In genomic region chr13:59289127-59289526, GRCm38 (mm10) we compare ENCODE assay signal across 10 mouse cellular contexts.
DNase-seq lines count a peak whose midpoint lies in the region; ATAC-seq lines count a peak whose summit lies in the region.
"Had no signal": no experiment of that assay in that cellular context is flagged by ENCODE, and none has a peak within 500 bp of the region (broad histone marks: within the 10 kb centered on the region; RNA-seq: fewer than 3 reads in every experiment).

No protein-coding gene starts in this region.

- H3K27me3 ChIP-seq in forebrain, embryonic 14.5 days (replicated peaks; ENCODE audit: control insufficient read depth, insufficient read depth, low read length): no peaks in the 10 kb centered on the region
- H3K27me3 ChIP-seq in forebrain, embryonic 12.5 days: no peaks in the 10 kb centered on the region
- H3K27me3 ChIP-seq in neural tube, embryonic 13.5 days: no peaks in the 10 kb centered on the region
- H3K27me3 ChIP-seq: liver, embryonic 13.5 days; neural tube, embryonic 12.5 days had no signal

- H3K27ac ChIP-seq in forebrain, embryonic 14.5 days (ENCODE audit: low read depth, low read length): no peak overlapping the region
- no peak overlapping the region for H3K27ac ChIP-seq in forebrain, embryonic 12.5 days
- no peak overlapping the region for H3K27ac ChIP-seq in neural tube, embryonic 13.5 days (replicated peaks)
- H3K27ac ChIP-seq: liver, embryonic 13.5 days; neural tube, embryonic 12.5 days had no signal

- H3K9me3 ChIP-seq in forebrain, embryonic 14.5 days (replicated peaks; ENCODE audit: control insufficient read depth, low read length): no peaks in the 10 kb centered on the region
- H3K9me3 ChIP-seq in forebrain, embryonic 12.5 days: no peaks in the 10 kb centered on the region
- no peaks in the 10 kb centered on the region for H3K9me3 ChIP-seq in neural tube, embryonic 13.5 days
- H3K9me3 ChIP-seq: liver, embryonic 13.5 days; neural tube, embryonic 12.5 days had no signal

- whole genome bisulfite sequencing in forebrain, embryonic 14.5 days: 84% methylated on average over 11 of the region's 11 CpGs
- WGBS in forebrain, embryonic 12.5 days: 81% methylated on average over 11 of the region's 11 CpGs
- WGBS in neural tube, embryonic 13.5 days: 71% methylated on average over 11 of the region's 11 CpGs

- no peaks in the 10 kb centered on the region for H3K36me3 ChIP-seq in forebrain, embryonic 14.5 days (ENCODE audit: control insufficient read depth, insufficient read depth, low read length)
- no peaks in the 10 kb centered on the region for H3K36me3 ChIP-seq in forebrain, embryonic 12.5 days (replicated peaks)
- no peaks in the 10 kb centered on the region for H3K36me3 ChIP-seq in neural tube, embryonic 13.5 days
- H3K36me3 ChIP-seq: liver, embryonic 13.5 days; neural tube, embryonic 12.5 days had no signal

- ATAC-seq in forebrain, embryonic 14.5 days: peak; percentile 42; the same call in 1 of the 2 replicates
- ATAC-seq in forebrain, embryonic 12.5 days (ENCODE audit: low FRiP score): no peak
- ATAC-seq in neural tube, embryonic 13.5 days (ENCODE audit: low read depth): peak; percentile 81

- DNase-seq in forebrain, embryonic 14.5 days (ENCODE audit: low spot score): peak; percentile 26
- no peak for DNase-seq in neural tube, embryonic 10.5 days (ENCODE audit: extremely low spot score, low spot score)
- DNase-seq in left cerebral cortex, adult 9 months (ENCODE audit: low spot score in 2 of 2): peak; percentile 20 to 56
- no peak for DNase-seq in spleen, adult 12 weeks (ENCODE audit: low spot score)
- DNase-seq in thymus, postnatal 14 days: no peak
- no peak for DNase-seq in embryo, embryonic 11 days
- DNase-seq: liver, embryonic 13.5 days had no signal

- no peak overlapping the region for H3K4me2 ChIP-seq in forebrain, embryonic 14.5 days (ENCODE audit: low read length)
- H3K4me2 ChIP-seq in forebrain, embryonic 12.5 days: no peak overlapping the region
- H3K4me2 ChIP-seq in neural tube, embryonic 13.5 days: no peak overlapping the region
- H3K4me2 ChIP-seq: liver, embryonic 13.5 days; neural tube, embryonic 12.5 days had no signal

- no peaks in the 10 kb centered on the region for H3K4me1 ChIP-seq in forebrain, embryonic 14.5 days (ENCODE audit: control insufficient read depth, insufficient read depth, low read length)
- peaks cover 9% of the 10 kb centered on the region; the same call in 1 of the 2 replicates for H3K4me1 ChIP-seq in forebrain, embryonic 12.5 days
- H3K4me1 ChIP-seq in neural tube, embryonic 13.5 days (replicated peaks): peaks cover 12% of the 10 kb centered on the region
- H3K4me1 ChIP-seq: liver, embryonic 13.5 days had no signal

- H3K4me3 ChIP-seq in forebrain, embryonic 14.5 days (ENCODE audit: low read depth, low read length): no peak overlapping the region
- H3K4me3 ChIP-seq in forebrain, embryonic 12.5 days (replicated peaks): no peak overlapping the region
- no peak overlapping the region for H3K4me3 ChIP-seq in neural tube, embryonic 13.5 days
- H3K4me3 ChIP-seq: liver, embryonic 13.5 days; neural tube, embryonic 12.5 days had no signal

- H3K9ac ChIP-seq in forebrain, embryonic 14.5 days (ENCODE audit: low read length): no peak overlapping the region
- no peak overlapping the region for H3K9ac ChIP-seq in forebrain, embryonic 12.5 days
- no peak overlapping the region for H3K9ac ChIP-seq in neural tube, embryonic 13.5 days
- H3K9ac ChIP-seq: liver, embryonic 13.5 days; neural tube, embryonic 12.5 days had no signal

Comparison
In these comparisons a context has a peak if more than half of its experiments do, and no peak if none do; other contexts are left out.
1. DNase-seq: peak in forebrain, embryonic 14.5 days (single experiment) and left cerebral cortex, adult 9 months (2 of 2); none in neural tube, embryonic 10.5 days (single experiment), spleen, adult 12 weeks (single experiment), thymus, postnatal 14 days (single experiment) and embryo, embryonic 11 days (single experiment).